In the genomic region with DNA sequence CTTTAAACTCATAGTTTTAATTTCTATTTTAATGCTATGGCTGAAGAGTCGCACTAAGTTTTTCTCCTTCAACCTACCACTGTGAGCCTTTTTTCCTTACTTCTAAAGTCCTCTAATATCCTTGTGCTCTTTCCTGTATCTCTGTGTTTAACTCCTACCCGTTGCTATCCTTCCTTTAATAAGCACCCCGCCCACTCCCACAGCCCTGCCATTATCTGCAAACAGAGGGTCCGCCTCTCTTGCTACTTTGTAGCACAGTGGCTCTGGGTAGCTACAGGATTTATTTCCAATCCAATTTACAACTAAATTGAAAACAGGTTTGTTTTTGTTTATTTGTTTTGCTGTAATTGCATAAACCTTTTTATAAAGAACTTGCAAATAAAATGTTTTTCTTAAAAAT, we compare ENCODE assay signal across 23 mouse cellular contexts.
"Had no signal": no experiment of that assay in that cellular context is flagged by ENCODE, and none has a peak within 500 bp of the region (broad histone marks: within the 10 kb centered on the region; RNA-seq: fewer than 3 reads in every experiment).

No protein-coding gene starts in this region.

- H3K27ac ChIP-seq: heart, adult 2 months; heart, embryonic 13.5 days; heart, embryonic 15.5 days; hindbrain, embryonic 13.5 days; hindbrain, embryonic 15.5 days; hindbrain, postnatal 0 days; layer of hippocampus, adult 2 months; left cerebral cortex, adult 2 months; limb, embryonic 10.5 days; limb, embryonic 12.5 days; liver, embryonic 13.5 days had no signal

- H3K27me3 ChIP-seq: heart, embryonic 13.5 days; heart, embryonic 15.5 days; hindbrain, embryonic 13.5 days; hindbrain, embryonic 15.5 days; limb, embryonic 12.5 days; liver, embryonic 13.5 days had no signal

- ATAC-seq: hindbrain, postnatal 0 days; intestine, postnatal 0 days had no signal

- H3K9ac ChIP-seq: heart, embryonic 13.5 days; heart, embryonic 15.5 days; hindbrain, embryonic 13.5 days; hindbrain, embryonic 15.5 days; limb, embryonic 12.5 days; liver, embryonic 13.5 days had no signal

- H3K4me2 ChIP-seq: heart, embryonic 11.5 days; heart, embryonic 13.5 days; heart, embryonic 15.5 days; hindbrain, embryonic 13.5 days; hindbrain, embryonic 15.5 days; limb, embryonic 12.5 days; liver, embryonic 13.5 days had no signal

- H3K4me3 ChIP-seq: heart, adult 2 months; heart, embryonic 13.5 days; heart, embryonic 15.5 days; hindbrain, embryonic 13.5 days; hindbrain, embryonic 15.5 days; layer of hippocampus, adult 2 months; left cerebral cortex, adult 2 months; limb, embryonic 10.5 days; limb, embryonic 12.5 days; liver, embryonic 13.5 days had no signal

- H3K9me3 ChIP-seq: heart, embryonic 13.5 days; heart, embryonic 15.5 days; hindbrain, embryonic 13.5 days; hindbrain, embryonic 15.5 days; limb, embryonic 10.5 days; limb, embryonic 12.5 days; liver, embryonic 13.5 days had no signal

- H3K4me1 ChIP-seq: heart, embryonic 13.5 days; heart, embryonic 15.5 days; hindbrain, embryonic 13.5 days; hindbrain, embryonic 15.5 days; limb, embryonic 10.5 days; limb, embryonic 12.5 days had no signal

- H3K36me3 ChIP-seq: heart, embryonic 13.5 days; heart, embryonic 15.5 days; hindbrain, embryonic 13.5 days; hindbrain, embryonic 15.5 days; limb, embryonic 12.5 days; liver, embryonic 13.5 days had no signal

- DNase-seq: gastrocnemius, postnatal 14 days; gastrocnemius, postnatal 36 days; heart, adult 11 months; heart, adult 2 months; heart, postnatal 14 days; heart, postnatal 36 days; kidney, adult 18-20 months; kidney, adult 8-10 months; kidney, postnatal 10 days; kidney, postnatal 25 days; kidney, postnatal 4 days; liver, embryonic 13.5 days had no signal
